Comparison of ENCODE assay signal across 13 mouse cellular contexts in the genomic region with DNA sequence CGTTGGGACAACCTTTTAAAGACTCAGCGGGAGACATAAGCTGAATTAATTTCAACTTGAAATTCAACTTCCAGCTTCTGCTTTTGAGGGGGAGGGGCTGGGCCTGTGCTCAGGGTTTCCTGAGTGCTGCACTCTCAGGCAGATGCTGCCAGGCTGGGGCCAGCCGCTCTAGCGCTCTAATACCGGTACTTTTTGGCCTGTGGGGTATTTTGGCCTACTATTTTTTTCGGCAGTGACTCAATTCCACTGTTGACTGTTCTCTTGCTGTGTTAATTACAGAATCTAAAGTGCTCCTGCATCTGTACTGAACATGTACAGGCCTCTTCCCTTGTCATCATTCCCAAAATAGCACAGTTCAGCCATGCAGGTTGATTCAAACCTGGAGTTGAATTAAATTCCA. TPM values are rescaled to one million over a fixed set of nuclear protein-coding genes. Genes with fewer than 3 reads are reported as not detected.
A peak's percentile ranks its signal among the peaks of the same experiment; 100 is the strongest.
DNase-seq lines count a peak whose midpoint lies in the region; ATAC-seq lines count a peak whose summit lies in the region.
"Had no signal": no experiment of that assay in that cellular context is flagged by ENCODE, and none has a peak within 500 bp of the region (broad histone marks: within the 10 kb centered on the region; RNA-seq: fewer than 3 reads in every experiment).

No protein-coding gene starts in this region.

- ATAC-seq in hindbrain, embryonic 14.5 days (ENCODE audit: low FRiP score), result no peak
- ATAC-seq in forebrain, embryonic 16.5 days, result peak; percentile 41; the same call in 1 of the 2 replicates
- ATAC-seq: intestine, embryonic 16.5 days had no signal

- WGBS in hindbrain, embryonic 10.5 days, result 53% methylated on average over 6 of the region's 6 CpGs
- WGBS in hindbrain, embryonic 14.5 days, result 58% methylated on average over 6 of the region's 6 CpGs
- WGBS in forebrain, embryonic 16.5 days, result 21% methylated on average over 6 of the region's 6 CpGs

- no peaks in the 10 kb centered on the region for H3K36me3 ChIP-seq in hindbrain, embryonic 10.5 days
- no peaks in the 10 kb centered on the region for H3K36me3 ChIP-seq in hindbrain, embryonic 14.5 days (replicated peaks; ENCODE audit: control insufficient read depth, insufficient read depth)
- no peaks in the 10 kb centered on the region for H3K36me3 ChIP-seq in forebrain, embryonic 16.5 days (ENCODE audit: control insufficient read depth, insufficient read depth)
- H3K36me3 ChIP-seq: G1E; liver, embryonic 13.5 days; neural tube, embryonic 12.5 days had no signal

- H3K4me2 ChIP-seq in hindbrain, embryonic 14.5 days (replicated peaks), result no peak overlapping the region
- no peak overlapping the region for H3K4me2 ChIP-seq in forebrain, embryonic 16.5 days (ENCODE audit: low read length)
- H3K4me2 ChIP-seq: liver, embryonic 13.5 days; neural tube, embryonic 12.5 days had no signal

- DNase-seq in hindbrain, embryonic 10.5 days (ENCODE audit: low spot score), result no peak
- no peak for DNase-seq in hindbrain, embryonic 14.5 days (ENCODE audit: low spot score)
- DNase-seq in urinary bladder, postnatal 14 days (ENCODE audit: low spot score), result peak; percentile 17
- no peak for DNase-seq in urinary bladder, postnatal 36 days (ENCODE audit: low spot score in 2 of 2)
- DNase-seq in kidney, postnatal 10 days, result no peak
- no peak for DNase-seq in cerebellum, postnatal 14 days
- DNase-seq: liver, embryonic 13.5 days; right cerebral cortex, adult 18-20 months had no signal

- H3K4me1 ChIP-seq in hindbrain, embryonic 10.5 days (replicated peaks), result peaks cover 61% of the 10 kb centered on the region
- H3K4me1 ChIP-seq in hindbrain, embryonic 14.5 days (replicated peaks; ENCODE audit: control insufficient read depth, insufficient read depth, low read length), result peaks cover 15% of the 10 kb centered on the region
- H3K4me1 ChIP-seq in forebrain, embryonic 16.5 days (replicated peaks; ENCODE audit: control insufficient read depth, insufficient read depth, low read length), result peaks cover 27% of the 10 kb centered on the region

- no peak overlapping the region for H3K9ac ChIP-seq in hindbrain, embryonic 14.5 days
- H3K9ac ChIP-seq in forebrain, embryonic 16.5 days (replicated peaks; ENCODE audit: low read depth, low read length), result no peak overlapping the region
- H3K9ac ChIP-seq: liver, embryonic 13.5 days; neural tube, embryonic 12.5 days had no signal

- H3K27ac ChIP-seq in hindbrain, embryonic 10.5 days, result peak overlapping the region; percentile 29; the same call in 1 of the 2 replicates
- H3K27ac ChIP-seq in hindbrain, embryonic 14.5 days, result no peak overlapping the region
- H3K27ac ChIP-seq in forebrain, embryonic 16.5 days (ENCODE audit: low read length), result no peak overlapping the region
- H3K27ac ChIP-seq: liver, embryonic 13.5 days; macrophage; neural tube, embryonic 12.5 days had no signal

- no peak overlapping the region for H3K4me3 ChIP-seq in hindbrain, embryonic 10.5 days
- H3K4me3 ChIP-seq in hindbrain, embryonic 14.5 days (replicated peaks; ENCODE audit: low read length), result no peak overlapping the region
- H3K4me3 ChIP-seq in forebrain, embryonic 16.5 days (replicated peaks; ENCODE audit: low read length), result no peak overlapping the region
- H3K4me3 ChIP-seq: liver, embryonic 13.5 days; neural tube, embryonic 12.5 days had no signal

- H3K27me3 ChIP-seq in hindbrain, embryonic 10.5 days (ENCODE audit: insufficient read depth, poor library complexity, severe bottlenecking), result no peaks in the 10 kb centered on the region; the same call in 1 of the 2 replicates
- H3K27me3 ChIP-seq in hindbrain, embryonic 14.5 days (ENCODE audit: control insufficient read depth, insufficient read depth, low read length), result no peaks in the 10 kb centered on the region
- no peaks in the 10 kb centered on the region for H3K27me3 ChIP-seq in forebrain, embryonic 16.5 days (replicated peaks; ENCODE audit: control insufficient read depth, insufficient read depth, low read length)
- H3K27me3 ChIP-seq: liver, embryonic 13.5 days; neural tube, embryonic 12.5 days had no signal

- H3K9me3 ChIP-seq in hindbrain, embryonic 10.5 days, result no peaks in the 10 kb centered on the region
- H3K9me3 ChIP-seq in hindbrain, embryonic 14.5 days (ENCODE audit: control insufficient read depth, low read length), result no peaks in the 10 kb centered on the region
- H3K9me3 ChIP-seq in forebrain, embryonic 16.5 days (ENCODE audit: control insufficient read depth, low read length), result no peaks in the 10 kb centered on the region
- H3K9me3 ChIP-seq: G1E; liver, embryonic 13.5 days; neural tube, embryonic 12.5 days had no signal

RNA-seq across cellular contexts. Expression of a gene that starts 58.1 kb away (rescaled TPM):
- polyA plus RNA-seq in hindbrain, embryonic 10.5 days (2016; fragmentation: Nextera tagmentation; extraction: Ambion mirVana), result 35.4 and 56.4 TPM in 2 replicates
- 39.5 and 41.3 TPM in 2 replicates for polyA plus RNA-seq in hindbrain, embryonic 14.5 days (2014; fragmentation: Nextera tagmentation; extraction: Ambion mirVana)
- polyA plus RNA-seq in forebrain, embryonic 16.5 days (2015; fragmentation: Nextera tagmentation; extraction: Ambion mirVana), result 49.1 and 56.3 TPM in 2 replicates
- polyA plus RNA-seq: G1E, macrophage had no signal
